Mouse (Mus musculus) layer of hippocampus, postnatal 14 days (tissue): Measurements from ENCODE around the gene Gm3298. TPM values are rescaled to one million over a fixed set of nuclear protein-coding genes. Genes with fewer than 3 reads are reported as not detected.
"Not testable (repeated sequence)": the region's sequence is repeated elsewhere in the genome, so short reads cannot be mapped to it uniquely, and the experiment has no call there.

ENCODE experiments used
- DNase-seq, 2 experiments: peaks; one replicate each; pipeline ENCODE4 v3.0.0; 2021 to 2022; ENCODE audit warnings: low spot score in 2 of 2, mixed read lengths in 1 of 2
- long read RNA-seq, 2 experiments: library from polyadenylated mRNA; stranded (forward); transcript quantifications; one replicate each; pipeline ENCODE4 v2.0.0; 2021
- total RNA-seq, 2 experiments: library from RNA; stranded (reverse); gene quantifications; 2 replicates each; pipeline ENCODE4 v1.2.3; 2021

Gene Gm3298
- total RNA-seq: not detected
- long read RNA-seq, experiment 1: 0 reads
- long read RNA-seq, experiment 2: 0 reads

GRCm38 (mm10) chr14:5015591-5015990 is at the start of gene Gm3298:
TSS of gene Gm3298 (plus strand) at chr14:5015891.
- DNase-seq: not testable (repeated sequence)

DNA sequence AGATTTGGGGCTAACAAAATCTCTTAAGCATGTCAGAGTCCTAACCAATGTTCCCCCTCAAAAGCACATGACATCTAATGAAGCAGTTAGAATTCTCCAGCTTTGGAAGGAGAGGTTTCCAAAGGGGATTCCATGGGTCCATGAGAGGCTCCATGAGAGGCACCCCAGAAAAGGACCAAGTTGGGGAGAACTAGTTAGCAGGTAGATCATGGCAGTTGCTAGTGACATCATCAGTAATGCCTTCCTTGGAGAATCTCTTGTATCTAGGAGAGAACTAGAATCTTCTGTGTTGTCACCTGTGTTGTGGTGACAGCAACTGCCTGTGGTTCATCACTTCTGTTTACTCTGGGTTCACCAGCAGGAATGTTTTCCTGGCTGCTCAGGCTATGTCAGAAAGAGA is 32.1 kb upstream of the Gm3298 start, which contains the start of gene Gm8297:
Gene Gm8297 (plus strand): TSS at position 301 of the 400 bp plus-strand sequence.
- DNase-seq: not testable (repeated sequence)

DNA sequence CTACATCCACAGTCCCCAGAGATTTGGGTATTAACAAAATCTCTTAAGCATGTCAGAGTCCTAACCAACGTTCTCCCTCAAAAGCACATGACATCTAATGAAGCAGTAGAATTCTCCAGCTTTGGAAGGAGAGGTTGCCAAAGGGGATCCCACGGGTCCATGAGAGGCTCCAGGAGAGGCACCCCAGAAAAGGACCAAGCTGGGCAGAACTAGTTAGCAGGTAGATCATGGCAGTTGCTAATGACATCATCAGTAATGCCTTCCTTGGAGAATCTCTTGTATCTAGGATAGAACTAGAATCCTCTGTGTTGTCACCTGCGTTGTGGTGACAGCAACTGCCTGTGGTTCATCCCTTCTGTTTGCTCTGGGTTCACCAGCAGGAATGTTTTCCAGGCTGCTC is 34.6 kb downstream of the Gm3298 start, which contains the start of gene 4930555G01Rik:
Gene 4930555G01Rik (plus strand): TSS at position 301 of the 400 bp plus-strand sequence.
- not testable (repeated sequence) for DNase-seq

Other genes with a start within 250 kb of the Gm3298 start
- gene Gm9602, start 239.6 kb upstream of the Gm3298 start, total RNA-seq: not detected
- gene Gm3269, start 177.8 kb upstream of the Gm3298 start, total RNA-seq: under 1 TPM in 1 of 2 experiments, not detected in 1; 0.18 TPM
- gene Gm3264, start 160.3 kb upstream of the Gm3298 start, total RNA-seq: 10 to 100 TPM; 10.5 to 17.0 TPM
- under 1 TPM in 1 of 2 experiments, not detected in 1; 0.29 TPM for gene Gm3278, start 123.5 kb upstream of the Gm3298 start, total RNA-seq
- gene Gm8297, start 32.0 kb upstream of the Gm3298 start, total RNA-seq: not detected
- gene 4930555G01Rik, start 34.7 kb downstream of the Gm3298 start, total RNA-seq: not detected
- 1 to 10 TPM; 2.2 to 2.3 TPM for gene Gm8281, start 55.1 kb downstream of the Gm3298 start, total RNA-seq
- gene Gm8279, start 115.6 kb downstream of the Gm3298 start, total RNA-seq: not detected
- not detected for gene Gm3317, start 148.6 kb downstream of the Gm3298 start, total RNA-seq
- gene Gm8271, start 169.9 kb downstream of the Gm3298 start, total RNA-seq: not detected
- not detected for gene Gm3526, start 244.7 kb downstream of the Gm3298 start, total RNA-seq